Mouse (Mus musculus): ENCODE data around the gene Mreg. TPM values are rescaled to one million over a fixed set of nuclear protein-coding genes. Genes with fewer than 3 reads are reported as not detected.

Gene Mreg
- polyA plus RNA-seq, 1 experiment from 2014 or later, result 2.3 TPM

DNA sequence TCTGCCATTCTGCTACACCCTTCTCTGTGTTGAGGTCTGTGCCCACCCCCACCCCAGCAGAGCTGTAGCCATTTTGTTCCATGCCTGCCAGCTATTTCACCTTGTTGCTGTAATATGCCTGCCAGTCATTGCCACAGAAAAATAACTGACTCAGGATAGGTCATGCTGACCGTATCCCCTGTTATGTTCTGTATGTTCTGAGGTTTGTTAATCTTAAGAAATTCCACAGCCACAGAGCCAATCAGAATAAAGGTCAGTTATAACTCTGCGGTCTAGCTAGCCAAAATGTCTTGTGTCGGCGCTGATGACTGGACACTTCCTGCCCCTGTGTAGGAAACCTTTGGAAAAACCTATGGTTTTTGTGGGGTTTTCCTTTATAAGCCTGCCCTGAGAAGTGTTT, 67.7 kb downstream of the Mreg start:
- Histone ChIP-seq H3K4me2 (ENCODE audit: low read length) (no peak overlapping the region), H3K27ac (replicated peaks; ENCODE audit: low read depth, low read length) (no peak overlapping the region), H3K9me3 (ENCODE audit: control insufficient read depth, low read length) (no peaks in the 10 kb centered on the region), H3K9ac (replicated peaks; ENCODE audit: low read length) (no peak overlapping the region), H3K4me3 (replicated peaks; ENCODE audit: low read depth, low read length) (no peak overlapping the region), H3K36me3 (ENCODE audit: control insufficient read depth, insufficient read depth, low read length) (no peaks in the 10 kb centered on the region), H3K27me3 (ENCODE audit: control insufficient read depth, insufficient read depth, low read length) (no peaks in the 10 kb centered on the region), H3K4me1 (ENCODE audit: control insufficient read depth, insufficient read depth, low read length) (no peaks in the 10 kb centered on the region)
- DNase-seq (no peak), ATAC-seq (ENCODE audit: low FRiP score, low TSS enrichment) (no peak)
- 90% methylated on average over 4 of the region's 4 CpGs for WGBS

DNA sequence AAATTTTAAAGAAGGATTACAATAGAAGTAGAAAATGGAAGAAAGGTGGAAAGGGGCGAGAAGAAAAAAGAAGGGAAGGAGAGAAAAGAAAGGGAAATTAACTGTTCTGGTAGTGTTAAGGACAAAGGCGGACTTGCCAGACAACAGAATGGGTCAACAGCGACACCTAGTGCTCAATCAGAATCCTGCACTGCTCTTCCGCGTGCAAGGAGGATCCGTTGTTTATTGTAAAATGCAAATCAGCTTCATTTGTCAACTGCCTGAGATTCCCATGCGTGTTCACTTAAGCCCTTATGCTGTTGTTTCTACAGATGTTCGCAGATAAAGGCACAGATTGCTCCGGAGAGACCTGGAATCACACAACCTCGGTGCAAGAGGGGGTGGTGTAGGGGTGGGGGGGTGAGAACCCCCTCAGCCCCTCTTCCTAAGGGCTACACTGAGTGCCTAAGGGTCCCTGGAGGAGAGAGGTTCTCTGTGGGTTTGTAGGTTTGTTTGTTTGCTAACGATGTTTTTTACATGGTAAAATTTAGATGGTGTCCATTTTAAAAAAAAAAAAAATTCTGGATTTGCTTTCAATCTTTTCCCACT, 70.1 kb downstream of the Mreg start:
- 5% methylated on average over 11 of the region's 11 CpGs for WGBS
- DNase-seq (peak; percentile 92), ATAC-seq (ENCODE audit: low FRiP score, low TSS enrichment) (peak; percentile 79; the same call in 1 of the 2 replicates)
- no peaks in the 10 kb centered on the region for H3K4me1 ChIP-seq (ENCODE audit: control insufficient read depth, insufficient read depth, low read length)
- no peak overlapping the region for H3K4me3 ChIP-seq (replicated peaks; ENCODE audit: low read depth, low read length)
- H3K9me3 ChIP-seq (ENCODE audit: control insufficient read depth, low read length), result no peaks in the 10 kb centered on the region
- peak overlapping the region; percentile 42 for H3K9ac ChIP-seq (replicated peaks; ENCODE audit: low read length)
- H3K27ac ChIP-seq (replicated peaks; ENCODE audit: low read depth, low read length), result no peak overlapping the region
- no peaks in the 10 kb centered on the region for H3K27me3 ChIP-seq (ENCODE audit: control insufficient read depth, insufficient read depth, low read length)
- no peaks in the 10 kb centered on the region for H3K36me3 ChIP-seq (ENCODE audit: control insufficient read depth, insufficient read depth, low read length)
- peak overlapping the region; percentile 41 for H3K4me2 ChIP-seq (ENCODE audit: low read length)

GRCm38 (mm10) chr1:72136101-72136500, 76.0 kb downstream of the Mreg start:
- Histone ChIP-seq H3K4me2 (ENCODE audit: low read length) (no peak overlapping the region), H3K36me3 (ENCODE audit: control insufficient read depth, insufficient read depth, low read length) (no peaks in the 10 kb centered on the region), H3K4me1 (ENCODE audit: control insufficient read depth, insufficient read depth, low read length) (no peaks in the 10 kb centered on the region), H3K27me3 (ENCODE audit: control insufficient read depth, insufficient read depth, low read length) (no peaks in the 10 kb centered on the region), H3K4me3 (replicated peaks; ENCODE audit: low read depth, low read length) (no peak overlapping the region), H3K9me3 (ENCODE audit: control insufficient read depth, low read length) (0 out of 2 replicates have a peak, but pooled peaks cover 4% of the 10 kb centered on the region), H3K9ac (replicated peaks; ENCODE audit: low read length) (no peak overlapping the region), H3K27ac (replicated peaks; ENCODE audit: low read depth, low read length) (no peak overlapping the region)
- DNase-seq (no peak), ATAC-seq (ENCODE audit: low FRiP score, low TSS enrichment) (no peak)
- WGBS, result 86% methylated on average over 10 of the region's 10 CpGs

DNA sequence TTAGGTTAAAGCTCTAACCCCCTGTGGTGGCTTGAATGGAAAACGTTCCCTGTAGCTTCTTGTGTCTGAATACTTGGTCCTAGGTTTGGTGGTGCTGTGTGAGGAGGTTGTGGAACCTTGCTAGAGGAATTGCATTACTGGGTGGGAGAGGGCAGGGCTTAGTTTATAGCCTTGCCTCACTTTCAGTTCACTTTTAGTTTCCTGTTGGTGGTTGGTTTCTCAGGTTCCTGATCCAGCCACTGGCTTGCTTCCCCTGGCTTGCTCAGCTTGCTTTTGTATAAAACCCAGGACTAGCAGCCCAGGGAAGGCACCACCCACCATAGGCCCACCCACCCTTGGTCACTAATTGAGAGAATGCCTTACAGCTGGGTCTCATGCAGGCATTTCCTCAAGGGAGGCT, 77.6 kb downstream of the Mreg start:
- Histone ChIP-seq H3K4me2 (ENCODE audit: low read length) (no peak overlapping the region), H3K4me1 (ENCODE audit: control insufficient read depth, insufficient read depth, low read length) (no peaks in the 10 kb centered on the region), H3K4me3 (replicated peaks; ENCODE audit: low read depth, low read length) (no peak overlapping the region), H3K27ac (replicated peaks; ENCODE audit: low read depth, low read length) (no peak overlapping the region), H3K27me3 (ENCODE audit: control insufficient read depth, insufficient read depth, low read length) (no peaks in the 10 kb centered on the region), H3K9ac (replicated peaks; ENCODE audit: low read length) (no peak overlapping the region), H3K36me3 (ENCODE audit: control insufficient read depth, insufficient read depth, low read length) (no peaks in the 10 kb centered on the region), H3K9me3 (ENCODE audit: control insufficient read depth, low read length) (0 out of 2 replicates have a peak, but pooled peaks cover 4% of the 10 kb centered on the region)
- no peak for DNase-seq
- 53% methylated on average over 1 of the region's 1 CpGs for WGBS
- ATAC-seq (ENCODE audit: low FRiP score, low TSS enrichment), result no peak

DNA sequence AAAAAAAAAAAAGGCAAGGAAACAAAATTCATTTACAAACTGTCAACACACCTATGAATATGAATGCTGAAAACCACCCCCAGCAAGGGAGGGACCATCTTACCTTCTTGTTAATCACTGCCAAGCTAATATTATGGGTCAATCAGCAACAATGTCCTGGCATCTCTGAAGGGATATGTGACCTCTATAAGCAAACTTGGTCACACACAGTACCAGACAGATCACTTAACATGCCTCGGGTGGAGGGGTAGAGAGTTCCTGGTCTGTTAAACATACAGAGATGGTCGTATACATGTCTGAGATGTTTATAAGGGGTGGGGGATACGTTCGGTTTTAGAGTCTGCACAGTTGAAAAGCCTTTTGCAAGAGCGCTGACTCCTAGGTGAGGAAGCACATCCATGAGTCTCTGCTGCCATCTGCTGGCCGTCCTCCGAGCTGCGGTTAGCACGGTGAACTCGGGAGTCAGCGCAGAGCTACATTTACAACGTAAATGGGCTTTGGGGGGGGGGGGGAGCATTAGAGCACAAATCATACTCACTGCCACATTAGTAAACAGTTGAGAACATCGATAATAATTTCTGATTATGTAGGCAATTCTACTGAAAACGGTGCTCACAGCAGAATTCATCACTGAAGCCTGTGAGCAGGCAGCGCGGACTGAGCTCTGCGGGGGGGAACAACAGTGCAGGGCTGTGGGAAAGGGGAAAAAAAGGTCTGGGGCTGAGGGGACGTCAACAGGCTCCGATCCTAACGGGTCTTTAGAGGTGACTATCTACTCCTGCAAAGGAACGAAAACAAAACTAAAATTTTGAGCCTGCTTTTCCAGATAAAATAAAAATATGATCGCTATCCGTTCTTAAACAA, 88.4 kb downstream of the Mreg start:
- DNase-seq (peak; percentile 96), ATAC-seq (ENCODE audit: low FRiP score, low TSS enrichment) (peak; percentile 81)
- no peaks in the 10 kb centered on the region for H3K4me1 ChIP-seq (ENCODE audit: control insufficient read depth, insufficient read depth, low read length)
- no peak overlapping the region for H3K27ac ChIP-seq (replicated peaks; ENCODE audit: low read depth, low read length)
- no peaks in the 10 kb centered on the region for H3K36me3 ChIP-seq (ENCODE audit: control insufficient read depth, insufficient read depth, low read length)
- no peaks in the 10 kb centered on the region for H3K9me3 ChIP-seq (ENCODE audit: control insufficient read depth, low read length)
- no peaks in the 10 kb centered on the region for H3K27me3 ChIP-seq (ENCODE audit: control insufficient read depth, insufficient read depth, low read length)
- peak overlapping the region; percentile 44 for H3K4me2 ChIP-seq (ENCODE audit: low read length)
- WGBS, result 25% methylated on average over 23 of the region's 23 CpGs
- H3K4me3 ChIP-seq (replicated peaks; ENCODE audit: low read depth, low read length), result no peak overlapping the region; the same call in 1 of the 2 replicates
- H3K9ac ChIP-seq (replicated peaks; ENCODE audit: low read length), result no peak overlapping the region

DNA sequence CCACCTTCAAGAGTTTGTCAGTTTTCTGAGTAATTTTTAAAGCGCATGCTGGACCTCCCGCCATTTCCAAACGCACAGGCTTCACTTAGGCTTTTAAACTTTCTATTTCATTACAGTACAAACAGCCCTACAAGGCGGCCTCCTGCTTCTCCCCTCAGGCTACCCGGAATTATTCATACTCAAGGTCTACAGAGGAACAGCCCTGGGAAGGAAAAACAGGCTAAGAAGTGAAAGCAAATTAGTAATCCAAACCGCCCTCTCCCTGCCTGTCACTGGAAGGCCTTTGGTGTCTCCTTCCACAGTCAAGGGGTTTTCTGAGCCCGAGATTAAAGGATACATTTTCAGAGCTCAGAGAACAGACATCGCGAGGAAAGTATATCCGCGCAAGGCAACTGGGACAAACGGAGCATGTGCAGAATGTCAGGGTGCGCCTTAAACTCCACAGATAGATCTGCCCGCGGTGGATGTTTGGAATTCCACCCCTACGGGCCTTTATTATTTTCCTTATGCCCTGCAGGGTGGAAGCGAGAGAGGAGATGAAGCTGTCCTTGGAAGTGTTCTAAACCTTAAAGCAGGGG, 90.4 kb downstream of the Mreg start:
- Histone ChIP-seq H3K4me1 (ENCODE audit: control insufficient read depth, insufficient read depth, low read length) (no peaks in the 10 kb centered on the region), H3K4me3 (replicated peaks; ENCODE audit: low read depth, low read length) (no peak overlapping the region), H3K36me3 (ENCODE audit: control insufficient read depth, insufficient read depth, low read length) (no peaks in the 10 kb centered on the region), H3K27ac (replicated peaks; ENCODE audit: low read depth, low read length) (no peak overlapping the region), H3K4me2 (ENCODE audit: low read length) (no peak overlapping the region), H3K9me3 (ENCODE audit: control insufficient read depth, low read length) (no peaks in the 10 kb centered on the region), H3K27me3 (ENCODE audit: control insufficient read depth, insufficient read depth, low read length) (no peaks in the 10 kb centered on the region), H3K9ac (replicated peaks; ENCODE audit: low read length) (no peak overlapping the region)
- WGBS, result 72% methylated on average over 17 of the region's 17 CpGs
- DNase-seq (peak; percentile 50), ATAC-seq (ENCODE audit: low FRiP score, low TSS enrichment) (0 out of 2 replicates have a peak, but pooled peaks have one; percentile 24)

DNA sequence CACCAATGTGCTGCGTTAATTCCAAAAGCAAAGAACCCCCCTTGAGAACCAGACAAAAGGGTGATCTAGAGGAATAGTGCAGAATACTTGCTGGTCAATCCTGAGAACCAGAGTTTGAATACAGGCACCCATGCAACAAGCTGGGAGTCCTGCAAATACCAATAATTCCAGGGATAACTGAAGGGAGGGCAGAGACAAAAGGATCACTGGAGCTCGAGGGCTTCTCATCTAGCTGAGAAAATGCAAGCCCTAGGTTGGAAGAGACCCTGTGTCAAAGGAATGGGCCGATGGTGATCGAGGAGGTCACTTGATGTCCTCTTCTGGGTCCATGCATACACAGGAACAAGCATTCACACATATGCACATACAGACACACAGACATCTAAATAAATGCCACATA, 92.1 kb downstream of the Mreg start:
- H3K4me3 ChIP-seq (replicated peaks; ENCODE audit: low read depth, low read length), result no peak overlapping the region
- H3K4me2 ChIP-seq (ENCODE audit: low read length), result no peak overlapping the region
- no peak for DNase-seq
- no peak overlapping the region for H3K27ac ChIP-seq (replicated peaks; ENCODE audit: low read depth, low read length)
- 65% methylated on average over 4 of the region's 4 CpGs for WGBS
- no peaks in the 10 kb centered on the region for H3K27me3 ChIP-seq (ENCODE audit: control insufficient read depth, insufficient read depth, low read length)
- no peaks in the 10 kb centered on the region for H3K4me1 ChIP-seq (ENCODE audit: control insufficient read depth, insufficient read depth, low read length)
- H3K9ac ChIP-seq (replicated peaks; ENCODE audit: low read length), result no peak overlapping the region
- no peaks in the 10 kb centered on the region for H3K36me3 ChIP-seq (ENCODE audit: control insufficient read depth, insufficient read depth, low read length)
- no peaks in the 10 kb centered on the region for H3K9me3 ChIP-seq (ENCODE audit: control insufficient read depth, low read length)
- ATAC-seq (ENCODE audit: low FRiP score, low TSS enrichment), result no peak

GRCm38 (mm10) chr1:72114206-72114605, 97.9 kb downstream of the Mreg start:
- no peaks in the 10 kb centered on the region for H3K4me1 ChIP-seq (ENCODE audit: control insufficient read depth, insufficient read depth, low read length)

More at GRCm38 (mm10) chr1:72114206-72114605, 97.9 kb downstream of the Mreg start:
- Histone ChIP-seq H3K27me3 (ENCODE audit: control insufficient read depth, insufficient read depth, low read length) (no peaks in the 10 kb centered on the region), H3K4me2 (ENCODE audit: low read length) (no peak overlapping the region), H3K27ac (replicated peaks; ENCODE audit: low read depth, low read length) (no peak overlapping the region), H3K9ac (replicated peaks; ENCODE audit: low read length) (no peak overlapping the region), H3K9me3 (ENCODE audit: control insufficient read depth, low read length) (no peaks in the 10 kb centered on the region), H3K4me3 (replicated peaks; ENCODE audit: low read depth, low read length) (no peak overlapping the region), H3K36me3 (ENCODE audit: control insufficient read depth, insufficient read depth, low read length) (no peaks in the 10 kb centered on the region)
- ATAC-seq (ENCODE audit: low FRiP score, low TSS enrichment) (no peak), DNase-seq (no peak)
- 86% methylated on average over 5 of the region's 5 CpGs for WGBS

All from midbrain, embryonic 14.5 days (tissue).